In genomic region chr16:87501304-87502078, GRCm38 (mm10) we compare ENCODE assay signal across 9 mouse cellular contexts. TPM values are rescaled to one million over a fixed set of nuclear protein-coding genes. Genes with fewer than 3 reads are reported as not detected.
DNase-seq lines count a peak whose midpoint lies in the region; TF ChIP-seq lines count a peak whose summit lies in the region.
"Had no signal": no experiment of that assay in that cellular context is flagged by ENCODE, and none has a peak within 500 bp of the region (broad histone marks: within the 10 kb centered on the region; RNA-seq: fewer than 3 reads in every experiment).

No protein-coding gene starts in this region.

- H3K79me2 ChIP-seq in heart, adult 2 months (replicated peaks; ENCODE audit: control insufficient read depth, insufficient read depth, low read length): no peaks in the 10 kb centered on the region

- peak in 1 of 2 experiments; percentile 26 for DNase-seq in heart, adult 2 months
- no peak for DNase-seq in heart, postnatal 36 days
- DNase-seq in heart, postnatal 10 days: peak; percentile 57 to 59
- DNase-seq in lung, postnatal 36 days: peak; percentile 12
- no peak for DNase-seq in B cell, adult 2 months
- no peak for DNase-seq in right cerebral cortex, adult 18-20 months
- no peak for DNase-seq in thymus, adult 2 months
- DNase-seq: gastrocnemius, adult 2 months had no signal

- H3K4me3 ChIP-seq in heart, adult 2 months: no peak overlapping the region
- no peak overlapping the region for H3K4me3 ChIP-seq in brown adipose tissue, adult 24 weeks (ENCODE audit: insufficient read depth, low read depth, low read length)
- no peak overlapping the region for H3K4me3 ChIP-seq in thymus, adult 2 months (ENCODE audit: control insufficient read depth, insufficient read depth, low read length)
- H3K4me3 ChIP-seq: gastrocnemius, adult 2 months had no signal

- TF ChIP-seq POLR2A in heart, adult 2 months (IDR thresholded peaks at IDR 0.05; ENCODE audit: insufficient read depth, low read depth, low read length): no peak
- TF ChIP-seq POLR2A in thymus, adult 2 months (IDR thresholded peaks at IDR 0.05; ENCODE audit: control insufficient read depth, extremely low read depth, insufficient read depth, low read length, poor library complexity): no peak

- H3K36me3 ChIP-seq in heart, adult 2 months (ENCODE audit: control insufficient read depth, insufficient read depth, low read length): no peaks in the 10 kb centered on the region
- H3K36me3 ChIP-seq in thymus, adult 2 months (ENCODE audit: control insufficient read depth, insufficient read depth, low read length): no peaks in the 10 kb centered on the region

- TF ChIP-seq CTCF in heart, adult 2 months (IDR thresholded peaks at IDR 0.05): no peak
- no peak for TF ChIP-seq CTCF in thymus, adult 2 months (IDR thresholded peaks at IDR 0.05; ENCODE audit: borderline replicate concordance, control insufficient read depth, extremely low read depth, insufficient read depth, low read length, poor library complexity)

- 8% methylated on average over 13 of the region's 13 CpGs for WGBS in heart, adult 2 months
- 80% methylated on average over 13 of the region's 13 CpGs for WGBS in thymus, adult 2 months

- no peaks in the 10 kb centered on the region for H3K27me3 ChIP-seq in heart, adult 2 months (ENCODE audit: control insufficient read depth, insufficient read depth, low read length)
- H3K27me3 ChIP-seq in thymus, adult 2 months (ENCODE audit: control insufficient read depth, insufficient read depth, low read length): no peaks in the 10 kb centered on the region

- peaks cover 3% of the 10 kb centered on the region; the same call in 1 of the 2 replicates for H3K4me1 ChIP-seq in heart, adult 2 months (ENCODE audit: control insufficient read depth, insufficient read depth, low read length)
- peaks cover 3% of the 10 kb centered on the region for H3K4me1 ChIP-seq in brown adipose tissue, adult 24 weeks (ENCODE audit: control insufficient read depth, insufficient read depth, insufficient read length, low read length)
- peaks cover 3% of the 10 kb centered on the region; the same call in 1 of the 2 replicates for H3K4me1 ChIP-seq in thymus, adult 2 months (replicated peaks; ENCODE audit: control insufficient read depth, insufficient read depth, low read length)

- intact Hi-C loops in heart, adult 2 months (cut with DNase I): loop anchor here (10.0 kb wide), 1 partner anchor 93 kb away; no protein-coding TSS in a partner anchor
- intact Hi-C loops in heart, postnatal 36 days (cut with DNase I): no loop called here
- intact Hi-C loops in heart, postnatal 10 days (cut with DNase I): no loop called here

- peak overlapping the region; percentile 16; the same call in 1 of the 2 replicates for H3K27ac ChIP-seq in heart, adult 2 months
- peak overlapping the region; percentile 58 for H3K27ac ChIP-seq in brown adipose tissue, adult 24 weeks (replicated peaks; ENCODE audit: low read depth, low read length)
- no peak overlapping the region for H3K27ac ChIP-seq in thymus, adult 2 months (ENCODE audit: control insufficient read depth, insufficient read depth, low read length)
- H3K27ac ChIP-seq: gastrocnemius, adult 2 months had no signal

- H3K9ac ChIP-seq in heart, adult 2 months (ENCODE audit: low read depth, low read length): no peak overlapping the region

- TF ChIP-seq EP300 in heart, adult 2 months (IDR thresholded peaks at IDR 0.05; ENCODE audit: insufficient read depth, low read depth, low read length): no peak

RNA-seq across cellular contexts. Expression of gene Cct8, which starts 5.8 kb away (rescaled TPM):
- 100 to 1,000 TPM; 149 to 164 TPM for total RNA-seq in heart, adult 2 months (2021)
- polyA plus RNA-seq in heart, adult 2 months (2012; rRNA removed): 32.0 and 94.8 TPM in 2 replicates
- 100 to 1,000 TPM; 167 to 169 TPM for total RNA-seq in heart, postnatal 36 days (2021)
- polyA plus RNA-seq in brown adipose tissue, adult 24 weeks (2012; ENCODE audit: insufficient read depth, insufficient read length, missing spikeins): 91.6 and 165 TPM in 2 replicates
- total RNA-seq in heart, postnatal 10 days (2021): 100 to 1,000 TPM; 177 to 194 TPM
- 36.1 and 37.7 TPM in 2 replicates for polyA plus RNA-seq in thymus, adult 2 months (2012; rRNA removed)

RNA-seq across cellular contexts. Expression of gene Usp16, which starts 47.0 kb away (rescaled TPM):
- 10 to 100 TPM; 43.2 to 47.2 TPM for total RNA-seq in heart, adult 2 months (2021)
- 22.9 and 33.1 TPM in 2 replicates for polyA plus RNA-seq in heart, adult 2 months (2012; rRNA removed)
- total RNA-seq in heart, postnatal 36 days (2021): 10 to 100 TPM; 36.4 to 38.7 TPM
- 50.5 and 78.3 TPM in 2 replicates for polyA plus RNA-seq in brown adipose tissue, adult 24 weeks (2012; ENCODE audit: insufficient read depth, insufficient read length, missing spikeins)
- total RNA-seq in heart, postnatal 10 days (2021): 10 to 100 TPM; 48.1 to 52.6 TPM
- polyA plus RNA-seq in thymus, adult 2 months (2012; rRNA removed): 17.4 and 26.8 TPM in 2 replicates

RNA-seq across cellular contexts. Expression of gene Map3k7cl, which starts 51.6 kb away (rescaled TPM):
- 1 to 10 TPM; 2.0 to 2.2 TPM for total RNA-seq in heart, adult 2 months (2021)
- 1.5 and 1.6 TPM in 2 replicates for polyA plus RNA-seq in heart, adult 2 months (2012; rRNA removed)
- total RNA-seq in heart, postnatal 36 days (2021): 1 to 10 TPM; 1.9 to 2.1 TPM
- polyA plus RNA-seq in brown adipose tissue, adult 24 weeks (2012; ENCODE audit: insufficient read depth, insufficient read length, missing spikeins): 0.63 TPM in 1 of 2 replicates, not detected in the other
- total RNA-seq in heart, postnatal 10 days (2021): 1 to 10 TPM; 5.6 to 7.4 TPM
- 3.9 and 4.1 TPM in 2 replicates for polyA plus RNA-seq in thymus, adult 2 months (2012; rRNA removed)

Comparison
In these comparisons a context has a peak if more than half of its experiments do, and no peak if none do; other contexts are left out.
1. DNase-seq: peak in heart, postnatal 10 days (2 of 2) and lung, postnatal 36 days (single experiment); none in heart, postnatal 36 days (0 of 2), B cell, adult 2 months (0 of 2), right cerebral cortex, adult 18-20 months (single experiment) and thymus, adult 2 months (single experiment).